Mouse (Mus musculus): ENCODE results near the gene Psen2.

The Psen2 gene

DNA sequence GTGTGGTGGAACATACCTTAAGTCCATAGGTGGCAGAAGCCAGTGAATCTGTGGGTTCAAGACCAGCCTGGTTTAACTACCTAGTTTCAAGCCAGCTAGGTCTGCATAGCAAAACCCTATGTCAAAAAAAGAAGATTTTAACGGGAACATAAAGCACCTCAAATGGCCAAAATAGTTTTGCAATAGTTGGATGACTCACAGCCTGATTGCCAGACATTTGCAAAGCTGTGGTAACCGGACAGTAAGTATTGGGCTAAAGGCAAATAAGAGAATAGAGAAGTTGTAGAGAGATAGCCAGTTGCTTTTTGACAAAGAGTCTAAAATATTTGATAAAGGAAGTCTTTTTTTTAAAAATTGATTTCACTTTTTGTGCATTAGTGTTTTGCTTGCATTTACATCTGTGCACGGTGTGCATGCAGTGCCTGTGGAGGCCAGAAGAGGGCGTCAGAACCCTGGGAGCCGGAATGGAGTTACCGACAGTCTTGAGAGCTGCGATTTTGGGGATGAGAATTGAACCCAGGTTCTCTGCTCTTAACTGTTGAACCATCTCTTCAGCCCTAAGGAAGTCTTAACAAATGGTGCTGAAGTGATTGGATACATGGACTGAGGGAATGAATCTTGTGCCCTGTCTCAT, at the start of gene Psen2:
Psen2 (minus strand) TSS at position 75 of the 634 bp plus-strand sequence.
- peak; percentile 77 for DNase-seq (ENCODE audit: low read depth)

DNA sequence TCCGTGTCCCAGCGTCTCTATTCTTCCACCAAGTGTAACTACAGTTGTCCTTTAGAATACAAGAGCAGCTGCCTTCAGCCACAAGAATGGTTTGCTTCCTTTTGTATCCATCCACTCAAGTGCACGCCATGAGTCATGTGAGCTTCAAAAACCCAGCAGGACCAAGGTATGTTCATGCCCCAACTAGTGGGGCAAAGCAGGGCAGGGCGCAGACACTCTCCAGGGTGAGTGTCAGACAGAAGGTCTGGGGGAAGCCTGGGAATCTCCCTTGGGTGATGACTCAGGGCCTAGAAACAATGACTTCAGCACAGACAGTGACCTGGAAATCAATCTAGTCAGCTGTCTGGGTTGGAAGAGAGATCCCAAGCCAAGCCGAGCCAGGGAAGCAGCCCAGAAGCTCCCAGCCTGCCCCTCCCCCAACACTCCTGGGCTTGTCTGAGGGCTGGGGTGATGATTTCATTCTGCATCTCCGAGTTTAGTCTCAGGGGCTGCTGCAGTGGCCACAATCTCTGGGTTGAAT, 49.6 kb upstream of the Psen2 start:
- peak; percentile 61 for DNase-seq (ENCODE audit: low read depth)

DNA sequence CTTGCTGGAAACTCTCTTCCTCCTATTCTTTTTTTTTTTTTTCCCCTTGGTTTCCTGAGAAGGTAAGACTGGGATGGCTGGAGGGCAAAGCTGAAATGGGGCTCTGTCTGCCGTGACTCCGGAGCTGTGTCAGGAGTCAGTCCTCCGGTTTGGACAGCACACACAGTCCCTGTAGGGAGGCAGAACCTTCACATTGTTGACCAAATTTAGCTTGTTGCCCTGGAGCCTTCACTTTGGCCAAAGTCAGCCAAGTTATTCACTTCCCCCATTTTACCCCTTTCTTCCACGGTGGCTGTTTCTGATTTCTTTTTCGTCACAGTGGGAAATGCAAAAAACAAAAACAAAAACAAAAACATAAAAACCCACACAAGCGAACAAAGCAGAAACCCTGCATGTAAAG, 49.0 kb upstream of the Psen2 start:
- DNase-seq (ENCODE audit: low read depth) = no peak

DNA sequence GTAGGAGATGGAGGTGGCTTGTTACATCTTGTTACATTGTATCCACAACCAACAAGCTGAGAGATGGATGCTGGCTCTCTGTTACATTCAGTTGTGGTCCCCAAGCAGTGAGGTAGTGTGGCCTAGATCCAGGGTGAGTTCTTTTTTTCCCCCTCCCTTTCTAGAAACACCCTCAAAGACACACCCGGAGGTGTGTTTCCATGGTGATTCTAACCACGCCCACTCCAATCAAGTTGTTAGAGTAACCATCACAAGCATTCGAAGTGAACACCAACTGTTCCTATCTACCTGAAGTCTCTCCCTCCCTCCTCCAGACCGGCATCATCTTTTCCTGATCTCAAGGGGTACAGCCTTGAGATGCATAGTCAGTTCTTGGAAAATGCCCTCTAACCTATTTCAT, 45.7 kb upstream of the Psen2 start:
- peak; percentile 53 for DNase-seq (ENCODE audit: low read depth)

DNA sequence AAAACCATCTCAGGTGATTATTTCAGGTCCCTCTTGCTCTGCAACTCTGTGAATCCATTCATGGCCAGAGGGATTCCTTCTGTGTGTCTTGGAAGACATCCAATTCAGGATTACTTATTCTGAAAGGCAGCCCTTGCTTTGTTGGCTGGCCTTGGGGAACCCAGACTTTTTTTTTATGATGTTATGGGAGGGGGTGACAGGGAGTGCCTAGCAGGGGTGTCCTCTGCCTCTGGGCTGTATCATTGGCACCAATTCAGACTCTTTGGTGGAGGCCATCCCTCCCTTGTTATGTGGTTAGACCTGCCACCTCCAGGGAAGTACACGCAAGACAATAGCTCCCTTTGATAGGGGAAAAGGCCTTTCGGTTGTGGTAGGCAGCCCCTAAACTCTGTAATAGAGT, 44.4 kb upstream of the Psen2 start:
- no peak for DNase-seq (ENCODE audit: low read depth)

DNA sequence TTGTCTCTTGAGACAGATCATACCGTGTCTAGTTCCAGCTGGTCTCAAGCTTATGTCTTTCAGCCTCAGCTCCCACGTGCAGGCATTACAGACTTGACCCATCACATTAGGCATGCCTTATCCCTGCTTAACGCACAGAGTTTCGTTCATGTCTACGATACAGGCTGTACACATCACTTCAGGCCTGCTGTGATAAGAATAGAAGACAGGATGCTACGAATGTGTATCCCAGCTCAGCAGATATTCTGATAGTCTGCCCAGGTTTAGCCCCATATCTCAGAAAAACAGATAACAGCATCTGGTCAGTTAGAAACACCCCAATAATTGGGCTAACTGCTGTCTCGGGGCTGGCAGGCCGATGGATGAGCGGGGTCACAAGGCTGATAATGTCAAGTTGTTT, 43.7 kb upstream of the Psen2 start:
- DNase-seq (ENCODE audit: low read depth) = no peak

DNA sequence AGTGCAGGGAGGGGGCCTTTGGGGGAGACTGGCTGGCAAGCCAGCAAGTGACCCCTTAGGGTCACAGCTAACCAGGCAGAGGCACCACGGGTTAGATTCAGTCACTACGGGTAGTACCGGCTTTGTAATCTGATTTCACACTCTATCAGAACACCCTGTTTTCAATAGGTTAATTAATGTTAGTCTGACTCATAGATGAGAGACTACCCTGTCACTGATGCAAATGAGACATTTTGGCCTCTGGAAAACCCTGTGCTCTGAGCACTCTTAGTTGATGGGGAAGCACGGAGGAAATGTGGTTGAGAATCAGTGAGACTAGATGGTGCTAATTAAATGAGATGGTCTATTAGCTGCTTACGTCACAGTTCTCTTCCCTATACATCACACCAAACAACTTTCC, 40.4 kb upstream of the Psen2 start:
- DNase-seq (ENCODE audit: low read depth) = peak; percentile 51

DNA sequence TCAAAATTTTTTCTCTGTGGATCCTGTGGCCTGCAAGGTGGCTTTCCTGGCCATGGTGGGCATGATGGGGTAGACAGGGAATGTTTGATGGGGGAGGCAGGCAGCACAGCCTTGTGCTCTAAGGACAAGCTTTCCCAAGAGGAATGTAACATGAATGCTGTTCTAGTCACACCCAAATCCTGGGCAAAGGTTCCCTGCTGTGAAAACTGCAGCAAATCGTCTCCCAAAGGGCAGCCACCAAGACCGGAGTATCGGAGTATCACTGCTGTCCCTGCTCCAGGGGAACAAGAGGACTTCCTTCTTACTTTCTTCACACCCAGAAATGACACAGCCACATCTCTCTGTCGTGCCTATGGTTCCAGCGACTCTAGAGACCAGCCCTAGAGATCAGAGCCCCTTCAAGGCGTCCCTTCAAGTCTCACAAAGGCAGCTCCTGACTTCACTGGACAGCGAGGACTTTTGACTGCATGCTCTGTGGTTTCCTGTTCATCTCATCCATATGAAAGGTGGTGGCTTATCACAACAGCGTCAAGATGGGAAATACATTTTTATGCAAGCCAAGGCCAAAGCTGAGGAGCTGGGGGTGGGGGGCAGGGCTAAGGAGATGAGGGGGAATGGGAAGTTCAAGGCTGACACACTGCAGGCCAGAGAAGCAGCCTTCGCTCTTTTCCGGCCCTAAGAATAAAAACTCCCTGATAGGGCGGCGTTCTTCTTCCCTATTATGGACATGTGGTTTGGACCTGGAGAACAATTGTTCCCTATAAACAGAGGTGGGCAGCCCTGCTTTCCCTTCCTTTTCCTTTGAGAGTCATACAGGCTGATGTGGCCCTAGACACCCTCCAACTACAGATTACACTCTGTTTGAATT, 39.2 kb upstream of the Psen2 start:
- DNase-seq (ENCODE audit: low read depth) = no peak

DNA sequence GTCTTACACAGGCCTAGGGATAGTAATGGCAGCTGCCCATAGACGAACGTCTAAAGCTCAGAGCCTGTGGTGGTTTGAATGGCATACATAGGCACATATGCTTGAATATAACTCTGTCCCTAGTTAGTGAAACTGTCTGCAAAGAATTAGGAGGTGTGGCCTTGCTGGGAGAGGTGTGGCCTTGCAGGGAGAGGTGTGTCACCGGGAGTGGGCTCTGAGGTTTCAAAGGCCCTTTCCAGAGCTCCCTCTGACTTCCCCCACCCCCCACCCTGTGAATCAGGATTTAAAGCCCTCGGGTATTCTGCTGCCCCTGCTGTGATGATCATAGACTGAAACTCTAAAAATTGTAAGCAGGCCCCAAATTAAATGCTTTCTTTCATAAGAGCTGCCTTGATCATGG, 37.8 kb upstream of the Psen2 start:
- no peak for DNase-seq (ENCODE audit: low read depth)

DNA sequence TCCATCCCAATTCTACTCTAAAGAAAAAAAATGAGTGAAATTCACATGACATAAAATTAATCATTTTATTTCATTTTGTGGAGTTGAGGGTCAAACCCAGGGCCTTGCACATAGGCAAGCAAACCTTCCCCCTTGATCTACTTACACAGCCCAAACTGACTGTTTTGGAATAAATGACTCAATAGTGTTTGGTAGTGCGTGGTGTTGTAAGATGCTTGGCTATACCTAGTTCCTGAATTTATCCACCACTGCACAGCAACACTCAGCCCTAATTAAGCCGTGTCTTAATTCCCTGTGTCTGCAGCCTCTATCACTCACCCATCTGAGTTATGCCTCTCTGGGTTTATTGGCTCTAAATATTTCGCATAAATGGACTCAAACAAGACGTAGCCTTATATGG, 37.1 kb upstream of the Psen2 start:
- DNase-seq (ENCODE audit: low read depth) = no peak

DNA sequence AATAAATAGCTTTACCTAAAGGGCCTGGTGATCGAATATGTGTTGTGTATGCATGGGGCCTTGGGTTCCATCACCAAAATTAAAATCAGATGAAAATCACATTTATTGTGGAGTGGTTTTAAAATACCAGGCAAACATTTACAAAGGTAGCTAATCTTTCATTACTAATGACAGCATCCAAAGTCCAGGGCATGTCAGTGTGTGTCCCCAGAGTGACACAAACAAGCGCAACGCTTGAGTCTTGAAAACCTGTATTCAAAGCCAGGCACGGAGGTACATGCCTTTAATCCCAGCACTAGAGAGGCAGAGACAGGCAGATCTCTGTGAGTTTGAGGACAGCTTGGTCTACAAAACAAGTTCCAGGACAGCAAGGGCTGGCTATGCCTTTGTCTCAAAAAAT, 36.5 kb upstream of the Psen2 start:
- no peak for DNase-seq (ENCODE audit: low read depth)

DNA sequence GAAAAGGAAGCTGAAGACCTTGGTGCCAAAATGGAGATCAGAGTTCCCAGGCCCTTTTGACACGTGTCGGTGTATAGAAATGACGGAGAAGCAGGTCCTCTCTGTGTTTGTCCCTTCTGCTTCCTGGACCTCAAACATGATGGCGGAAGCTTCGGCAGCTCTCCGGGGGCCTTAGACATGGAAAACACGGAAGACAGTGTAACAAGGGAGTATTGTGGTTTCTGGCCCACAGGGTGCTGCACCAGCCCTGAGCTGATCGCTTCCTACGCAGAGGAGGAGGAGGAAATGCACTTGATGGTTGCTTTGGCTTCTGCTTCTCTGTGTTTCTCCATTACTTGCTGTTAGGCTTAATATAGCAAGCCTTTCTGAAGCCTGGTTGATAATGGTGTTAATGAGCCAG, 32.9 kb upstream of the Psen2 start:
- peak; percentile 70 for DNase-seq (ENCODE audit: low read depth)

DNA sequence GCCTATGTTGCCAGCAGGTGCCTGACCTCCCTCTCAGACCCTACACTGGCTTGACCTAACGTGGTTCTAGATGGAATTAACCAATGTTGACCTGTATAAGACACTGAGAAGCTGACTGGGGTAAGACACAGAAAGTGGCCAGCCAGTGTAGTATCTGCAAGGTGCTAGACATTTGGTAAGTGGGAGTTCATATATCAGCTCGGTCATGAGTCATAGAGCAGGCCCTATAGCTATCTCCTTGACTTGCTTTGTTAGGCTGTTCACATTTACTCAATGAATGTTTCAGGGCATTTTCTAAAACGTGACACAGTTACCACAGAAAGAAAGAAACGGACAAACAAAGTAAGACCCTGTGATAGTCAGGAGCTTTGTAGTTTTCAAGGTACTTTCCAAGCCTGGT, 27.1 kb upstream of the Psen2 start:
- no peak for DNase-seq (ENCODE audit: low read depth)

DNA sequence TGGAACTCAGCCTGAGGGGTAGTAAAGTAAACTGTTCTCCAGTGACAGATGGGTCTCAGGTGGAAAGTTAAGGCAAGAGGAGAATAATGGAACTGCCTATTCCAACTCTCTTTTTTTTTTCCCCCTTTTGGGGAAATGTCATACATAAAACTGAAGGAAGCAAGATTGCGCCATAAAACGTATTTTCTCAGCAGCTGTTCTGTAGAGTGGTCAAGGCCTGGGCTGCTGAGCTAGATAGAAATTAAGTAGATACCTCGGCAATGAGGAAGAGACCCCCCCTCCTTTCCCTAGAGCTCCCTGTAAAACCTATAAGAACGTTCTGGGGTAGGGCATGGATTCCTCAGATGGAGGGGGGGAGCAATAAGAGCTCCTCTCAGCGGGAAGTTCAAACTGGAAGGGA, 26.6 kb upstream of the Psen2 start:
- DNase-seq (ENCODE audit: low read depth) = no peak

DNA sequence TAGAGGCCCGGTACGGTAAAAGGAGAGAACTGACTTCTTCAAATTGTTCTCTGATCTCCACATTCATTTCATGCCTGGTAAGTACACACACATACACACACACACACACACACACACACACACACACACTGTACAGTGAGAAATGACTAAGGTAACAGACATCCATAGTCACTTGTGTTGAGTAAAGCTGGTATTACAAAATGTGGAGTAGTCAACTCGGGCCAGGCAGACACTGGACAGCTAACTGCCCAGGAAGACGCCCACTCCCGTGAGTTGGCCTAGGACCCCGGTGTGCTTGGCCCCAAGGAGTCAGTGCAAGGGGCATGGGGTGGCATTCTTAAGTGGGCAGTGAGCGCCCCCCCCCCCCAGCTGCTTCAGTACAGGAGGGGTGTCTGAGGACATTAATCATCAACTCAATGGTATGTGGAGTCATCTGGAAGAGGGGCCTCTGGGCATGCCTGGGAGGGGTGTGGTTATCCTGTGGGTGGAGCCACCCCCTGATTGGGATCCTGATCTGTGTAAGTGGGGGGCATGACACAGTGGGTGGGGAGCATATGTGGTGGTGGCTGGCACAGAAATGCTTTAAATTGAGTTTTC, 25.7 kb upstream of the Psen2 start:
- DNase-seq (ENCODE audit: low read depth) = no peak

DNA sequence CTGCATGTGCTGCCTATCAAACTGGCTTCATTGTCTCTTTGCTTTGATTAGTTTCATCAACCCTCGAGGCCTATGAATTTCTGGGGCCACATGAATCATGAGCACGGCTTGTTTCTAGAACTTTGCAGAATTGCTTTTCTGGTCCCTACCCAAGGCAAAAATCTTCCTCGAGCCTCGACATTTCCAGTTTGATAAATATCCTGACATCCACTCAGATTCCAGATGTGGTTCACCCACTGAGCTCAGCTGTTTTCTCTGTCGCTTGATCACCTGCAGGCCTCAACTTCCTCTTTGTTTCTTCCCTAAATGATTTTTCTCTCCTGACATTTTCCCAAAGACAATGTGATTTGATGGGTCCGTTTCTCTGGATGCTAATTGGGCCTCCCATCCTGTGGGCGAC, 25.0 kb upstream of the Psen2 start:
- no peak for DNase-seq (ENCODE audit: low read depth)

DNA sequence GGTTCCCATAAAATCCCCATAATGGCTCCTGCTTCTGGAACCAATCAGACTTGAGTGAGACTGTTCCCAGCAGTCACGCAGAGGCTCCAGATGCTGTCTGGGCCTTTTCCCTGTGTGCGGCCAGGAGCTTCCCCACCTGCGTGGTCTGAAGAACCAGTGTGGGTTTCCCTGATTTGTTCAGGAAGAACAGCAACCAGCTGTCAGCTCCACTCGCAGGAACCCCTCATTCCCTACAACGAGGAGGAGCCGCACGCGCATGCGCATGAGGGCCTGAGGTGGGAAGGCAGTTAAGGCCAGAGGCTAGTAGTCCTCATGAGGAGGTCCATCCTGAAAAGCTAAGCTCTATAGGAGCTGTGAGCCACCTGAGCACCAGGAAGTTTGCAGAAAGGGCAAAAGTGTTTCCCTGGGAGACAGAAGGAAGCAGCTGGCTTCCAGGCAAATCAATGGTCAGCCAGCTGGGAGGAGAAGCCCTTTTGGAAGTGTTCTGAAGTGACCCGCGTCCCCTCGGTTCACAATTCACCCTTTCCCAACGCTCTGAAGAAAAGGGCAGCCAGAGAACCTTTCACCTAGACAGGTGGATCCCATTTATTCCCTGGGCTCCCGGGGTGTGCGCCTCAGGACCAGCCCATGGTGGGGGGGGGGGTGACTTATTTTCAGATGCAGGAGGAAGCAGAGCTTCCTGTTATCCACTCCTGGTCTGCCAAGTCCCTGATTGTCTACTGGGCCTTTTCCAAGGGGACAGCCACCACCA, 23.0 kb upstream of the Psen2 start:
- no peak for DNase-seq (ENCODE audit: low read depth)

DNA sequence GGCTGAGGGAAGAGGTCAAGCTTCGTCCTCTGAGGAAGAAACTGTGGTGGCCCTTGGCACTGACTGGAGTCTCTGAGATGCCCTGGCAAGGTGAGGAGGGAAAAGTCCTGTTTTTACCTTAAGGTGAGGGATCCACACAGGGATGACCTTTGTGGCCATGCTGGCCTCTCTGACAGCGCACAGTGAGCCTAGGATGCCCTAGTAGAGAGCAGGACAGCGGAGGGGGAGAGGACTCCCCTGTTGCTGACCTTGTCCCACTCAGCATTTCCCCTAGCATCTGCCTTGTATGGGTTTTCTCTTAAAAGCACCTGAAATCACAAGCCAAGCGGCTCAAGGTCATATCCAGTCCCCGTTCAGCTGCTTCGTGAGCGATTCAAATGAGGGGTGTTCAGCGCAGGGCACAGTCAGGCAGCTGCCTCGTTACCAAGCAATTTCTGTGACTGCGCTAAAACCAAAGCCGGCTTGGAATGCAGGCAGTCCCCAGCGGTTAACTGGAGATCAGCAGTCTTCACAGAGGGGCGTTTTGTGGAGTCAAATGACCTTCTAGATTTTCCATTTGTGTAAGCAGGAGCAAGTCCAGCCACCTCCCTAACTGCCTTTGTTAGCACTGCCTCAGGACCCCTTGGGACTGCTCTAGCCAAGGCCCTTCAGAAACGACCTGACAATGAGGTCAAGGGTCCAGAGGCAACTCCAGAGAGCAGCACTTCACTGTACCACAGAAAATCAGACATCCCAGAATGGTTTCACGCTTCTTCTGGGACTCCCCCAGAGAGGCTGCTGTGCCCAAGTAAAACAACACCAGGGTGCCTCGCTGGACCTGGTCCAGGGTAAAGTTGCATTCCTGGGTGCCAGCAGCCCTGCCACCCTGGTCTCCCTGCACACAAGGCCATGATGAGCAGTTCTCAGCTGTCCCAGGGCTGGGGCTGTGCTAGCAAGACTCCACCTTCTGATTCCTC, 20.9 kb upstream of the Psen2 start:
- no peak for DNase-seq (ENCODE audit: low read depth)

DNA sequence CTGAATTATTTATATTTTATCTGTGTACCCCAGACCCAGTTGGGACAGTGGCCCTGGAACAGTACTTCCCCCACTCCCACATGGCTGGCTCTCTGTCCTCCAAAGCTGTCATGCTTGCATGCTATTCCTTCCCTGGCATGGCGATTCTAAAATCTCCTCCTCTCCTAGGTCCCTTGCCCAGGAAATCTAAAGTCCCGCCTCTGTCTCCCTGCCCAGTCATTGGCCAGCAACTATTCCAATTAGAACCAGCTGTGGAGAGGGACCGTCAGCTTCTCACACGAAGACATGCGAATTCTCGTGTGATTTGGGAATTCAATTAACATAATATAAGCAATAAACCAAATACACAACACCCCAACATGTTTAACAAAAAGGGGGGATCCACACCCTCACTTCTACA, 19.3 kb upstream of the Psen2 start:
- no peak for DNase-seq (ENCODE audit: low read depth)

DNA sequence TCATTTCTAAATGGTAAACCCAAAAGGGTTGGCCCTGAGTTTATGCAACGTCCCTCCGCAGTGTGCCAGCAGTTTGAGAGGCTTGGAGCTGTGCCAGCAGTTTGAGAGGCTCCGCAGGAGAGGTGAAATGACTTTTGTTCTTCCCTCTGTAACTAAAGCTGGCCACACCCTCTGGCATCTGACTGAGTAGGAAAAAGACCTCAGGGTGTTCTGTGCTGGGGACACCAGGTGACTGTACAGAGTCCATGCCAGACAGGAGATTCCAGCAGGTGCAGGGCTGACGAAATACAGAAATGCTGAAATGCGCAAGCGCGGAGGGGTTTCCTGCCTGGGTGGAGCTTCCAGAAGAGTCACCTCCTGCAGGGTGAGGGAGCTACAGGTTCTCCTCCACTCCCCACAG, 16.4 kb upstream of the Psen2 start:
- DNase-seq (ENCODE audit: low read depth) = peak; percentile 91

DNA sequence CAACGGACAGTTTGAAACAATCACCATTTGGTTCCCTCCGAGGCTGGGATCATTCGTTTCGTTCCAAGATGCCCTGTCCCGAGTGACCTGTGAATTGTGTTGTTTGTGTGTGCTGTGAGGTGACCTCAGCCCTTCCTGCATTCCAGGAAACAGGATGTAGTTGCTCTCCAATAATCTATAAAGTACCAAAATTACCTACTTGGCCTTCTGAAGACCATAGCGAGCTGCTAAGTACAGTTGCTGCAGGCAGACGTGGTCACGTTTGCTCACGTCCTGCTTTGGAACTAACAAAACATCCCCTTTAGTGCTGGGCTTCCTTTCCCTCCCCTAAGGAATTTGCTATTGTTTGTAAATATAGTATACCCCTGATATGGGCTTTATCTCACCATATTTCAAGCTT, 14.3 kb upstream of the Psen2 start:
- DNase-seq (ENCODE audit: low read depth) = no peak
